Mouse (Mus musculus) retina, postnatal 7 days (tissue): ENCODE measurements around the gene Zfp445.

Experiments
- DNase-seq: peaks from one replicate; pipeline ENCODE4 v3.0.0-alpha.2; 2012; ENCODE audit warnings: low read depth, low spot score

Gene Zfp445

DNA sequence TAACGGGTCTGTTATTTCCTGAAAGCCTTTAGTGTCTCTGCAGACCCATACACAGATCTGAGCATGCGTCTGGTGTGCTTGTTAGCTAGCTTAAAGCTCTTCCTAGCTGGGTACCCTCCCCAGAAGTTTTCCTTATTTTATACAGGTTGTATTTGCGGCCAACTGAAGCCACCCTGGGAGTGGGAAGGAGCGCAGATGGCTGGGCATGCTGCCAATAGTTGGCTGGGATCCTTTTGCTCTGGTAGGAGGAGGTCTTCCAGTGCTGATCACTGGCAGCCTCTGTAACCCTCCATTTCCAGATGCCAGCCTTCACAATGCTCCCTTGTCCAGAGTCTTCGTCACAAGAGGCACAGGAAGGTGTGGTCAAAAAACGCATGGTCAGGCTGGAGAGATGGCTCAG, 29.0 kb downstream of the Zfp445 start:
- peak; percentile 38 for DNase-seq

DNA sequence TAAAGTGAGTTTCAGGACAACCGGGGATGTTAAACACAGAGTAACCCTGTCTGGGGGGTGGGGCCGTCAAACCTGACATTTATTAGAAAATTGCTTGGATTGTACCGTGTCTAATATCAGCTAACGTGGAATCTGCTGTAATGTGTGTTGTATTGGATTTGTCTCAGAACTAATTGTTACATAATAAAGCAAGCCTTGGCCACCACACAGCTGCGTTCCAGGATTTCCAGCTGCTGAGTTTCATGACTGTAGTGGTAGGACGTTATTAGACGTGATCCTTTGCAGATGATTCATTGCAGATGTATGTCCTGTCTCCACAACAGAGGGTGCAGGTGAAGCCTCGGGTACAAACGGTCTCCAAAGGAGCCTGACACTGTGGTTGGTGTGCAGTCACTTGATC, 29.7 kb downstream of the Zfp445 start:
- DNase-seq = no peak

DNA sequence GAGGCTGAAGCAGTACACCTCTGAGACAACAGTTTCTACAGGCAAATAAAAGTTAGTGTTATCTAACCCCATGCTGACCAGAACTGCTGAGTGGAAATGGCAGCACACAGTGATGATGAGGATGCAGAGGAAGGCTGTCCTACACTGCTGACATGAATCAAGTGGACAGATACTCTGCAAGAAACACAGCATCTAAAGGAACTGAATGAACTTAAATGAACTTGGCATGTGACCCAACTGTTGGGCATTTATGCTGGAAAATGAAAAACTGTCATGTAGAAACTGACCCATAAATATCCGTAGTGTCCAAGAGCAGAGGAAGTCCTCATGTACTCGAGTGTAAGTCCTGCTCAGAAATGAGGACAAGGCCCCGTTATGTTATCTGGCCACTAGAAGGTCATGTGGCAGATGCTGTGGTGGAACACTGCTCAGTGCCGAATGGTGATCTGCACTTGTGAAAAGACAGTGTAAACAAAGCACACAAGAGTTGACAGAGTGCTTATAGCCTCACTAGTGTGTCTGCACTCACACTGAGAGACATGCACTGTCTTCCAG, 35.9 kb downstream of the Zfp445 start:
- DNase-seq = no peak

DNA sequence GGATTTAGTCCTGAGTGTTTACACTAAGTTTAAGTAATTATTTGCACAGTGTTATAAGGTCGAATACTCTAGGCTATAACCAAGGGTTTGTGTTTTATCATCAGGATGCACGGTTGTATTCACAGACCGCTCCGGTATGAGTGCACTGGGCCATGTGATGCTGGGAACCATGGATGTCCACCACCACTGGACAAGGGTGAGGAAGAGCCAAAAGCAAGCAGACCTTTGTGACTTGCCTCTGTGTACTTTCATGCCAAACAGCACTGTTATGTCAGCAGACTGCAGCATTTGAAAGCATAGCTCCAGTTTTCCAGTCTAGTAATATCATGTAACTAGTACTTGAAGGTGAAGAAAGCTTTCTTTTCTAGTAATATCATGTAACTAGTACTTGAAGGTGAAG, 39.1 kb downstream of the Zfp445 start:
- no peak for DNase-seq

DNA sequence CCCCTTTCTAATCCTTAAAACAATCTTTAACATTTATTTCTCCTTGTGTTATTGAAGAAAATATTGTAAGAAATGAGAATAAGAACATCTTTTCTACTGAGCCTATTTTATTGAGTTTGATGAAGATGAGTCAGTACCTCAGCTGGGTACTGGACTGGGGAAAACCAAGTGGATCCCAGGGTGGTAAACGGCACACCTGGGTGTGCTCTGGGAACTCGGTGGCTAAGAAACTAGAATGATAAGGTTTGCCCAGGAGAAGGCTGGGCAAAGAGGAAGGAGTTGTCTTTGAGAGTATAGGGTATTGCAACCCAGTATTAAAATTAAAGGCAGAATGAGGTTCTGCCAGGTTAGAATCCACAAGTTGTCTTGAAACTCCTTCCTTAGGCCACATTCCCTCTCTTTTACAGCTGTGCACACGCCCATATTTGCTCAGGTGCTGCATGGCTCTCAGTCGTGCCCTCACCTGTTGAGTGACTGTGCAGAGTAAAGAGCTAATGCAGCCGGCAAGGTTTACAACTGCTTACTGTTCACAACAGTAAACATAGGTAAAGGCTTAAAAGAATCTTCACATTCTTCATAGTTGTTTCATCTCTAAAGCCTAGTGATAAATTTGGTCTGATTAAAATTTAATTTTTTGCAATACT, 42.3 kb downstream of the Zfp445 start:
- DNase-seq = no peak

DNA sequence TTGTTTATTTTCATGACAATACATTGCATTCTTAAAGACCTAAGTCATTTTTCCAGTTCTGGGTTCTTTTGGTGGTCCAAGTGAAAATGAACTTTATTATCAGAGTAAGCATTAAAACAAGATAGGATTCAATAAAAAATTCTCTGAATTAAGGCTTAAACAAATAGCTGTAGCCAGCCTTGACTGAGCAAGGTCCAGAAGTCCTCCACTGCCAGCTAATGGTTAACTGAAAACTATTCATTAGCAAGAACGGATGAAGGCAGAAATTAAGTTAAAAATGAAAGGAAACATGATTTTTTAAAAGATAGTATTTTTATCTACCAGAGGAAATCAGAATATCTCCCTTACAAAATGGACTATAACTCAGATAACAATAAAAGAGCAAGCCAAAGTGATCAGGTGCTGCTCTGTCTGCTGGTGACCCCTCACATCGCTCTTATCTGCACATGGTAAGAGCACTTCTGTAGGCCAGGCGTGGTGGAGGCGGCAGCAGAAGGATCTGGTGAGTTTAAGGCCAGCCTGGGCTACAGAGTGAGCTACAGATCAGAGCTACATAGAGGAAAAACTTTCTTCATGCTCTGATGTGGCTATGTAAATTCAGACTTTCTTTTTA, 50.5 kb downstream of the Zfp445 start:
- DNase-seq = no peak

DNA sequence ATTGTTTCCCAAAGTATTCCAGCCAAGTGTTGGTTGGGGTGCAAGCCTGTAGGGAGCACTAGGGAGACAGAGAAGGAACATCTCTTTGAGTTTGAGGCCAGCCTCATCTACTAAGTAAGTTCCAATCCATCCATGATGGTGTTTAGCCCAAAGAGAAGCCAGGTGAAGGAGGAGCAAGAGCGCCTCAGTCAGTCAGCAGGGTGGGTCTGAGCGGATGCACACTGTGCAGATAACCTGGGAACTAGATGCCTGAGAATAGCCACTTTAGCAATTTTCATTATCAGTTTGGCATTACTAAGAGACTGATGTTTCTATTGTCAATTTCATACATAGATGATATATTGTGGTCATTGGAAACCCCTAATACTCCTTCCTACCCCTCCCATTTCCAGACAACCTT, 51.0 kb downstream of the Zfp445 start:
- no peak for DNase-seq

DNA sequence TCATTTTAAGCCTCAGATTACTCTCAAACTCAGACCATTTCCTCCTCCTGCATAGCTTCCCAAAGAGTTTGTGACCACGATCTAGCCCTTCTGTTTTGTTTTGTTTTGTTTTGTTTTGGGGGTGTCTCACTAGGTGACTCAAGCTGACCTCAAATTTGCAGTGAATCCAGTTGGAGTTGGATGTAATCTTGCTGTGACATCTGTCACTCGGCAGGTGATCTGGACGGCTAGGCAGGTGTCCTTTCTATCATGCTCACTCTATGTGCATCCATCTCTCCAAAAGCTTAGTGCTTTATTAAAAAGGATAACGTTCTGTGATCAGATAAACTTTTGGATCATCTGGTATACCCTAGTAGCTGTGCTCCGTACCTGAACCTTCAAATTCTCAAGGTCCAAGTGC, 53.4 kb downstream of the Zfp445 start:
- no peak for DNase-seq

DNA sequence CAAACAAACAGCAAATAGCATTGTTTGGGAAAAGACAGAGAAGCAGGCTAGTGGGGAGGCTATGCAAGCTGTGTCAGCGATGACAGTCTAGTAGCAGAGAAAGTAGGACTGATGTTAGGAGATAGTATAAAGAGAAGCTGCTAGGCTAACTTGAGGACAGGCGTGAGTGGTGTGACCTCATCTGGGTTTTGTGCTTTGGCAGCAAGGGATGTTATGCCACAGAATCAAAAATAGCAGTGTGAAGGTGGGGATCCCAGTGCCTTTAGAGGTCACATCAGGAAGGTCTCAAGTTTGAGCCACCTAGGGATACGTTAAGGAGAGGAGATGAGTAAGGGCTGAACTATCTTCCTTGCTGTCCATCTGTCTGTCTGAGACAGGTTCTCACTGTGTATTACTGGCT, 55.6 kb downstream of the Zfp445 start:
- no peak for DNase-seq

DNA sequence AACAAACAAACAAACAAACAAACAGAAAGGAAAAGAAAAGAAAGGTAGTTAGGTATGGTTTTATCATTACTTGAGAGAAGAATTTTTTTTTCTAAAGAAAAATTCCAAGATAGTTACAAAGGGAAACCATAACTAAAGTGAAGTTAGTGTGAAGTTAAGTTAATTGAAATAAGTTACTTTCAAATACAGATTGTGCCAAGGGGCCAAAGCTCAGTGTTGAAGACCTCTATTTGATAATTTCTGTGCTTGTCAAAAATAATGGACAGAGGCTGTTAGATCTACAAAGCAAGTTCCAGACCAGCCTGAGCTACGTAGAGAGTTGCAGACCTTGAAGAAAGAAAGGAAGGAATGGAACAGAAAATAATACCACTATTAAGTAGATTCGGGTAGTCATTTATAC, 58.6 kb downstream of the Zfp445 start:
- DNase-seq = no peak

DNA sequence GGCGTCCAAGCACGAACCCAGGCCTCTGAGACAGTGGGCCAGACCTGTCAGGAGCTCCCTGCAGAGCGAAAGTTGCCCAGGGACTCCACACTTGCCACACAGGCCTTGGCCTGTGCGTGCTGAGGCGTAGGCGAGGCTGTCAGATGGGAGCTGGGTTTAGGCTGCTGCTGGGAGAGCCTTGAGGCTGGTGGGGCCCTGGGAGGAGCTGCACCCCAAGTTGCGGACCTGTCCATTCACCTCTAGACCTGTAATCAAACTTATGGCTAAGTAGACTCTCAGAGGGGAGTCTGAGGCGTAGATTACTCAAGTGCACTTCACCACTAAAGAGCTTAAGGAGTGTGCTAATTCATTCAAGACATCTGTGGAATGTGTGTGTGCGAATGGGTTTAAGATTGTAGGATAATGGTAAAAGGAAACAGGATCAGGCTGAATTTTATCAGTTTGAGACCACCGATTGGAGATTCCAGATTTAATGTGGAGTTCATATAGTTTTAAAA, 59.9 kb downstream of the Zfp445 start:
- DNase-seq = no peak

DNA sequence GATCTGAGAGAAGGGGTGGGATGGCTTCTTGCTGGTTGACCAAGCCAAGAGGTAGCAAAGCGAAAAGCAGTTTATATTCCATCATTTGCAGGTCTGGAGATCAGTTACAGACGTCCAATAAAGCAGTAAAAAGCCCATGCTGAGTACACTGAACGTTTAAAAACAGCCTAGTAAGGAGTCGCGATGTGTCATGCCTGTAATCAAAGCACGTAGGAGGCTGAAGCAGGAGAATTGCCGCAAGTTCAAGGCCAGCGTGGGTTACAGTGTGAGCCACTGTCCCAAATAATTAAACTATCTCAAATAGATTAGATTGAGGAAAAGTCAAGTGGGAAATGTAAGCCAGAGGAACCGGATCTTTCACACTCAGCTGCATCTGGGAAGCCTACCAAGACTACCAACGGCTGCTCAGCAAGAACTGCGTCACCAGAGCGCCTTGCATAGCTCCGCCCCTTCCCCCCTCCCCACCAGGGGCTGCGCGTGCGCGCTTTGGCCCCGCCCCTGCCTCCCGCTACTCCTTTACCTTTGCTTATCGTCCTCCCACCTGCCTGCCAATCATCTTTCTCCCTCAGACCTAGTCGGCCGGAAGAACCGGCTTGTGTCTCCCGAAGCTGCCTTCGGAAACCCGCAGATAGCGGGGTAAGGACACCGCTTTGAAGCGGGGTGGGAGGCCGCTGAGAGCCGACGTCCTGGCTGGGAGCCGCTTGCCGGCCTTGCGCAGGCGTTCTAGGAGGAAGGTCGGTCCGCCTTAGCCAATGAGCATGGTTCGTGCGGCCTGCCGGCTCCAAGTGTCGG, 60.6 kb downstream of the Zfp445 start, which contains the start of gene Tcaim:
TSS of gene Tcaim (plus strand) at position 487 of the 792 bp plus-strand sequence.
- DNase-seq = peak; percentile 86
